Mouse (Mus musculus): ENCODE results near the gene Ppard. TPM values are rescaled to one million over a fixed set of nuclear protein-coding genes. Genes with fewer than 3 reads are reported as not detected.
A peak's percentile ranks its signal among the peaks of the same experiment; 100 is the strongest.

Ppard gene
- total and polyA plus RNA-seq, 2 experiments from 2014 or later, result 1.5 to 7.7 TPM

DNA sequence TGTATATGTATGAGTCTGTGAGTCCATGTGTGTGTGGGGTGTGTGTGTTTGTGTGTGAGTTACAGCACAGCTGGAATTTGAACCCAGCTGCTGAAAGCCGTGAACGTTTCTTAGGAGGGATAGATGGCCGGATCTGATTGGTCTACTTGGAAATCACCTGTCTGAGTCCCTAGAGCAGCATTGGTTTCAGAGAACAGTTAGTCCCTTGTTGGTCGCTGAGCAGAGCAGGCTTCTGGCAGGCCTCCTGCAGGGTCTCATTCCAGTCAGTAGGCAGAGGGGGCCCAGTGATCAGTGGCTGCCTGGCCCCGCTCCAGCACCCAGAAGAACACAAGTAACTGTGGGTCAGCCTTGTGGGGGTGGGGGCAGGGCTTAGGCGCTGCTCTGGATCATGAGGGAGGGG, 12.2 kb downstream of the Ppard start:
- Histone ChIP-seq H3K9ac (replicated peaks; ENCODE audit: low read length, poor library complexity, severe bottlenecking) (no peak overlapping the region), H3K4me1 (ENCODE audit: insufficient read depth, low read length) (no peaks in the 10 kb centered on the region), H3K27ac (ENCODE audit: low read depth, low read length) (no peak overlapping the region), H3K4me3 (ENCODE audit: low read depth, low read length) (no peak overlapping the region), H3K36me3 (ENCODE audit: insufficient read depth, low read length) (peaks cover 3% of the 10 kb centered on the region; the same call in 1 of the 2 replicates), H3K9me3 (ENCODE audit: low read length) (no peaks in the 10 kb centered on the region), H3K27me3 (ENCODE audit: insufficient read depth, low read length) (no peaks in the 10 kb centered on the region), H3K4me2 (ENCODE audit: low read depth, low read length, poor library complexity, severe bottlenecking) (no peak overlapping the region)
- ATAC-seq (ENCODE audit: low FRiP score), result peak; percentile 78; the same call in 1 of the 2 replicates
- peak; percentile 86 for DNase-seq (ENCODE audit: low spot score)
- 34% methylated on average over 6 of the region's 6 CpGs for WGBS
- TF ChIP-seq CTCF (IDR thresholded peaks at IDR 0.05), result no peak

- Histone ChIP-seq H3K9ac (replicated peaks; ENCODE audit: low read length, poor library complexity, severe bottlenecking) (no peak overlapping the region), H3K36me3 (ENCODE audit: insufficient read depth, low read length) (no peaks in the 10 kb centered on the region), H3K27me3 (ENCODE audit: insufficient read depth, low read length) (no peaks in the 10 kb centered on the region), H3K4me3 (ENCODE audit: low read depth, low read length) (no peak overlapping the region), H3K27ac (ENCODE audit: low read depth, low read length) (no peak overlapping the region), H3K4me2 (ENCODE audit: low read depth, low read length, poor library complexity, severe bottlenecking) (no peak overlapping the region), H3K4me1 (ENCODE audit: insufficient read depth, low read length) (no peaks in the 10 kb centered on the region), H3K9me3 (ENCODE audit: low read length) (no peaks in the 10 kb centered on the region)
- ATAC-seq (ENCODE audit: low FRiP score), result no peak
- DNase-seq (ENCODE audit: low spot score), result no peak
- WGBS, result 77% methylated on average over 11 of the region's 11 CpGs
- no peak for TF ChIP-seq CTCF (IDR thresholded peaks at IDR 0.05)
Measured at GRCm38 (mm10) chr17:28246640-28247039, 14.1 kb downstream of the Ppard start.

DNA sequence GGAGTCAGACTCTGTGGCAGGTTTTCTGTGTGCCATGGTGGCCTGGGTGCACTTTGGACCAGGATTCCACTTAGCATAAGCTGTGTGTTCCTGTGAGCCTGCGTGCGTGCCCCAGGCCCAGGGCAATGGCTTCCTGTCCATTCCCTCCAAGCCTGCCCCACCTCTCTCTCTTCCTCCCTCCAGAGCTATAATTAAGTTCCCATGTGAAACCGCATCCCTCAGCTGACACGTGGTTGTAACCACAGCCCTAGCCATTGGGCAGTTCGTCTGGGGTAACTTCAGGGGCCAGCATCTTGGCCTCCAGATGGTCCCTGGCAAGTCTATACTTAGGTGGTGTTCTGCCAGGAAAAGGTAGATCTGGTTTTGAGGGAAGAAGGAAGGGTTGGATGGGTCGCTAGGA, 15.1 kb downstream of the Ppard start:
- DNase-seq (ENCODE audit: low spot score) (no peak), ATAC-seq (ENCODE audit: low FRiP score) (no peak)
- no peak overlapping the region for H3K27ac ChIP-seq (ENCODE audit: low read depth, low read length)
- H3K9me3 ChIP-seq (ENCODE audit: low read length), result no peaks in the 10 kb centered on the region
- H3K9ac ChIP-seq (replicated peaks; ENCODE audit: low read length, poor library complexity, severe bottlenecking), result no peak overlapping the region
- TF ChIP-seq CTCF (IDR thresholded peaks at IDR 0.05), result no peak
- no peaks in the 10 kb centered on the region for H3K27me3 ChIP-seq (ENCODE audit: insufficient read depth, low read length)
- WGBS, result 70% methylated on average over 6 of the region's 6 CpGs
- no peaks in the 10 kb centered on the region for H3K36me3 ChIP-seq (ENCODE audit: insufficient read depth, low read length)
- H3K4me1 ChIP-seq (ENCODE audit: insufficient read depth, low read length), result no peaks in the 10 kb centered on the region
- no peak overlapping the region for H3K4me3 ChIP-seq (ENCODE audit: low read depth, low read length)
- H3K4me2 ChIP-seq (ENCODE audit: low read depth, low read length, poor library complexity, severe bottlenecking), result no peak overlapping the region

GRCm38 (mm10) chr17:28249062-28249461, 16.6 kb downstream of the Ppard start:
- TF ChIP-seq CTCF (IDR thresholded peaks at IDR 0.05), result no peak
- DNase-seq (ENCODE audit: low spot score), result no peak
- Histone ChIP-seq H3K27me3 (ENCODE audit: insufficient read depth, low read length) (no peaks in the 10 kb centered on the region), H3K9ac (replicated peaks; ENCODE audit: low read length, poor library complexity, severe bottlenecking) (no peak overlapping the region), H3K4me1 (ENCODE audit: insufficient read depth, low read length) (no peaks in the 10 kb centered on the region), H3K4me2 (ENCODE audit: low read depth, low read length, poor library complexity, severe bottlenecking) (no peak overlapping the region), H3K36me3 (ENCODE audit: insufficient read depth, low read length) (no peaks in the 10 kb centered on the region), H3K9me3 (ENCODE audit: low read length) (no peaks in the 10 kb centered on the region), H3K4me3 (ENCODE audit: low read depth, low read length) (no peak overlapping the region), H3K27ac (ENCODE audit: low read depth, low read length) (no peak overlapping the region)
- ATAC-seq (ENCODE audit: low FRiP score), result no peak
- WGBS, result 81% methylated on average over 12 of the region's 12 CpGs

DNA sequence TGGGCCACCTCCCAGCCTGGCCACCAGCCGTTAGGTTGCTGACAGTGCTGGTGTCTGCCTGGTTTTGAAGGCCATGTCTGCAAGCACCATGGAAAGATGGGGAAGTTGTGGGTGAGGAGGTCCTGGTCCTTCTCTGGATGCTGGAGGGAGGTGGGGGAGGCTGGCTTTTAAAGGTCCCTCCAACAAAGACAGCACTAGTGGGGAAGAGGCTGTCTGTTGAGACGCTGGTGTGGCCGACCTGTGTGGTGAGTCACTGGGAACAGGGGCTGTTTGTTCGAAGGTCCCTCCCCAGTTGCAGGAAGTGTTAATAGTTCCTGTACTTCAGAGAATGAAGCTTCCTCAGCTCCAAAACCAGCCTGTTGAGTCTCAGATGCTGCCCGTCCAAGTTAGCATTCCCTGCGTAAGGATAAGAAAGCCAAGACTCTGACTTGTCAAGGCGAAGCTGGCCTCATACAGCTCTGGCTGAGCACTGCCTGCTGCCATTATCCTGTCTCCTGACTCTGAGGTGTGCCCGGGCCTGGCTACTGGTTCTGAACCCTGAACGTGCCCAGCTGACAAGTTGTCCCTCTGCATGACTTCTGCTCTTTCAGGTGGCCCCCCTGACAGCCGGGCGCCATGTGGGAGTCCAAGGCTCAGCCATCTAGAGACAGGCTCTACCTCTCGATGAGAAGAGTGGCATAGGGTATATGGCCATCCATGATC, 19.2 kb downstream of the Ppard start:
- Histone ChIP-seq H3K27me3 (ENCODE audit: insufficient read depth, low read length) (no peaks in the 10 kb centered on the region), H3K9ac (replicated peaks; ENCODE audit: low read length, poor library complexity, severe bottlenecking) (no peak overlapping the region), H3K9me3 (ENCODE audit: low read length) (no peaks in the 10 kb centered on the region), H3K4me2 (ENCODE audit: low read depth, low read length, poor library complexity, severe bottlenecking) (no peak overlapping the region), H3K27ac (ENCODE audit: low read depth, low read length) (no peak overlapping the region), H3K4me3 (ENCODE audit: low read depth, low read length) (no peak overlapping the region), H3K4me1 (ENCODE audit: insufficient read depth, low read length) (no peaks in the 10 kb centered on the region), H3K36me3 (ENCODE audit: insufficient read depth, low read length) (no peaks in the 10 kb centered on the region)
- 87% methylated on average over 12 of the region's 12 CpGs for WGBS
- DNase-seq (ENCODE audit: low spot score) (no peak), ATAC-seq (ENCODE audit: low FRiP score) (no peak)
- no peak for TF ChIP-seq CTCF (IDR thresholded peaks at IDR 0.05)

- H3K4me3 ChIP-seq (ENCODE audit: low read depth, low read length), result no peak overlapping the region
- H3K4me1 ChIP-seq (ENCODE audit: insufficient read depth, low read length), result no peaks in the 10 kb centered on the region
- no peak overlapping the region for H3K27ac ChIP-seq (ENCODE audit: low read depth, low read length)
- no peak overlapping the region for H3K9ac ChIP-seq (replicated peaks; ENCODE audit: low read length, poor library complexity, severe bottlenecking)
- WGBS, result 72% methylated on average over 5 of the region's 5 CpGs
- TF ChIP-seq CTCF (IDR thresholded peaks at IDR 0.05), result no peak
- no peak for ATAC-seq (ENCODE audit: low FRiP score)
- no peak for DNase-seq (ENCODE audit: low spot score)
- H3K36me3 ChIP-seq (ENCODE audit: insufficient read depth, low read length), result no peaks in the 10 kb centered on the region
- H3K9me3 ChIP-seq (ENCODE audit: low read length), result no peaks in the 10 kb centered on the region
- H3K27me3 ChIP-seq (ENCODE audit: insufficient read depth, low read length), result no peaks in the 10 kb centered on the region
- no peak overlapping the region for H3K4me2 ChIP-seq (ENCODE audit: low read depth, low read length, poor library complexity, severe bottlenecking)
Measured at GRCm38 (mm10) chr17:28252281-28252648, 19.8 kb downstream of the Ppard start.

Data from midbrain, postnatal 0 days (tissue).